Mouse (Mus musculus) liver, adult 2 months (tissue): ENCODE data around the gene Acvr1b. TPM values are rescaled to one million over a fixed set of nuclear protein-coding genes. Genes with fewer than 3 reads are reported as not detected.
A peak's percentile ranks its signal among the peaks of the same experiment; 100 is the strongest.

Experiments
- DNase-seq: peaks from one replicate; pipeline ENCODE4 v3.0.0-alpha.2; 2011; ENCODE audit warnings: low read depth, low spot score; ENCODE audit errors: extremely low read depth
- H3K27ac ChIP-seq: fragments of 200-500 bp; replicated peaks from 2 replicates; pipeline ENCODE4 v1.5.1; 2012; ENCODE audit warnings: low read depth, mild to moderate bottlenecking, control low read depth, inconsistent platforms, low read length; ENCODE audit not compliant: insufficient read depth
- H3K27me3 ChIP-seq: fragments of 200-500 bp; 2 replicates; pipeline ENCODE4 v1.6.1; 2012; ENCODE audit warnings: mild to moderate bottlenecking, moderate library complexity, low read length, inconsistent platforms; ENCODE audit not compliant: control insufficient read depth, insufficient read depth
- H3K36me3 ChIP-seq: fragments of 200-500 bp; 2 replicates; pipeline ENCODE4 v1.6.1; 2012; ENCODE audit warnings: low read length, inconsistent platforms; ENCODE audit not compliant: control insufficient read depth, insufficient read depth
- H3K4me1 ChIP-seq: fragments of 200-500 bp; 2 replicates; pipeline ENCODE4 v1.6.1; 2011; ENCODE audit warnings: low read length; ENCODE audit not compliant: control insufficient read depth, insufficient read depth
- H3K4me3 ChIP-seq: fragments of 200-500 bp; 2 replicates; pipeline ENCODE4 v1.5.1; 2011; ENCODE audit warnings: low read depth, mild to moderate bottlenecking, control low read depth, low read length, moderate library complexity; ENCODE audit not compliant: insufficient read depth
- H3K79me2 ChIP-seq: fragments of 200-500 bp; 2 replicates; pipeline ENCODE4 v1.6.1; 2012; ENCODE audit warnings: inconsistent platforms, mild to moderate bottlenecking, low read length, moderate library complexity; ENCODE audit not compliant: control insufficient read depth, insufficient read depth
- H3K9ac ChIP-seq: fragments of 200-500 bp; 2 replicates; pipeline ENCODE4 v1.6.1; 2012; ENCODE audit warnings: low read depth, mild to moderate bottlenecking, control low read depth, inconsistent platforms, low read length
- CTCF ChIP-seq: fragments of 200-500 bp; IDR thresholded peaks from 2 replicates; pipeline ENCODE4 v1.5.1; 2011; ENCODE audit warnings: low read depth, low read length, control low read depth
- POLR2A ChIP-seq: fragments of 200-500 bp; IDR thresholded peaks from 2 replicates; pipeline ENCODE4 v1.6.1; 2011; ENCODE audit warnings: low read length, control low read depth; ENCODE audit not compliant: insufficient read depth; ENCODE audit errors: extremely low read depth
- WGBS: fragments of 180-500 bp; shearing (Covaris S2); methylation state at CpG from one replicate; pipeline ENCODE4 v1.1.7; 2018; 5-methylcytosine and 5-hydroxymethylcytosine counted together
- polyA plus RNA-seq: library from polyadenylated mRNA; depleted of rRNA; stranded (reverse); fragments of >200 nt; gene quantifications from 2 replicates; pipeline ENCODE4 v1.2.3, GENCODE M21; 2012
- total RNA-seq: library from RNA; depleted of rRNA; stranded (reverse); fragments of >200 nt; gene quantifications from 2 replicates; pipeline ENCODE4 v1.2.3, GENCODE M21; 2014

Acvr1b gene
- total and polyA plus RNA-seq, 2 experiments = 5.0 to 9.6 TPM

- H3K9ac ChIP-seq = no peak overlapping the region
- WGBS = 23% methylated on average over 8 of the region's 8 CpGs
- no peak overlapping the region for H3K4me3 ChIP-seq
- peak; percentile 88 for DNase-seq
- H3K27me3 ChIP-seq = no peaks in the 10 kb centered on the region
- no peaks in the 10 kb centered on the region for H3K36me3 ChIP-seq
- no peak overlapping the region for H3K27ac ChIP-seq
- no peaks in the 10 kb centered on the region for H3K79me2 ChIP-seq
- peaks cover 6% of the 10 kb centered on the region for H3K4me1 ChIP-seq
- TF ChIP-seq POLR2A (no peak), CTCF (peak; percentile 81)
Observed at GRCm38 (mm10) chr15:101242645-101243044, 68.8 kb downstream of the Acvr1b start.

GRCm38 (mm10) chr15:101244012-101244411, 70.1 kb downstream of the Acvr1b start:
- Histone ChIP-seq H3K79me2 (no peaks in the 10 kb centered on the region), H3K4me3 (no peak overlapping the region), H3K27ac (no peak overlapping the region), H3K27me3 (no peaks in the 10 kb centered on the region), H3K4me1 (peaks cover 8% of the 10 kb centered on the region), H3K36me3 (no peaks in the 10 kb centered on the region), H3K9ac (no peak overlapping the region)
- 81% methylated on average over 3 of the region's 3 CpGs for WGBS
- TF ChIP-seq CTCF (no peak), POLR2A (no peak)
- no peak for DNase-seq

DNA sequence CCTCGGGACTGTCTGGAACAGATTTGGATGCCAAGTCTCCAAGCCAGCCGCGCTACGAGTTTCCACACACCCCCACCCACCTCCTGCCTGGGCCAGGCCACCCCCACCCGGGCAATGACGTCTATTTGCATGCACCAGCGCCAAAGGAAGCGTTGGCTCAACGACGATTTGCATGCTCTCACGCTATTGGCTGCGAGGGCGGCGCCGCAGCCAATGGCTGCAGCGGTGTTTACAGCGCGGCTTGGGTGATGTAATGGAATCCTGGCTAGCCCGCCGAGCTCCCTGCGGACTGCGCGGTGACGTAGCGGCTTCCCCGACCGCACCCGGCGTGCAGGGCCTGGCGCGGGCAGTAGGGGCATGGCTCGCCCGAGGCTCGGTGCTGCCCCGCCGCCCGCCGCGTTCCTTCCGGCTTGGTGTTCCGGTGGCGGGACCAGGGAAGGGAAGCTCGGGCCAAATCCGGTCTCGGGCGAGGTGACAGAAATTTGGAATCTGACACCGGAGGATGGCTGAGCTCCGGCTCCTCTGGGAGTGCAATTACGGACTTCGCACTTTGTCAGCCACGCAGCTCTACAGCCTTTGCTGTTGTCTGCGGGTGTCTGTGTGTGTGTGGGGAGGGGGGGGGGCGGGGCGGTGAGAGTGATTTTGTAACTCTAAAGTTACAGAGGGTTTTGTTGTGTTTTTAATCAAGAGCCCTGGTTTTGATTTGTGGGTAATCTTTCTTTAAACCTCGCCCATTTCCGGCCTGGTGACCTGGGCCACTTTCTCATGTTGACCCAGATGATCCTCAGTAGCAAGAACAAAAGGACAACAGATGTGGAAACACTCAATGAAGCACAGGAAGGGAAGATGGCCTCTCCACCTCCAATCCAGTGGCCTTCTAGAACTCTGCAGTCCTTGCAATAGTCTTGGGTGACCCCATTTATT, 72.6 kb downstream of the Acvr1b start:
- Histone ChIP-seq H3K4me1 (peaks cover 8% of the 10 kb centered on the region), H3K79me2 (no peaks in the 10 kb centered on the region), H3K4me3 (peak overlapping the region; percentile 49), H3K36me3 (no peaks in the 10 kb centered on the region), H3K27ac (peak overlapping the region; percentile 95), H3K27me3 (no peaks in the 10 kb centered on the region), H3K9ac (peak overlapping the region; percentile 75)
- WGBS = under 1% methylated on average over 56 of the region's 56 CpGs
- DNase-seq = peak; percentile 96
- TF ChIP-seq CTCF (peak; percentile 14; the same call in 1 of the 2 replicates), POLR2A (peak; percentile 54; the same call in 1 of the 2 replicates)

DNA sequence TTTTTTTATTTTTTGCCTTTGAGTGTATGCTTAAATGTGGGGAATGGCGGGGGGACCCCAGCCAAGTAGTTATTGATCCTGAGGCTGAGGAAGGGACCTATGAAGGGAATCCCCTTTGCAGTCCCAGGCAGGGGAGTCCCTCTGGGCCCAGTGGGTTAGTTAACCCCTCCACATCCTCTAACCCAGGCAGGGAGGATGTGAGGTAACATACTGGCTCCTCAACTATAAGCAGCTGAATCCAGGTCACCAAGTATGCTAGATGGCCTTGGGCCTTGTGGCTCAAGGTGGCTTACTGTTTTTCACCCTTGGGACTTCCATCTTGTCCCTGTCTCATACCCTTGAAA, 73.3 kb downstream of the Acvr1b start:
- Histone ChIP-seq H3K36me3 (no peaks in the 10 kb centered on the region), H3K27me3 (no peaks in the 10 kb centered on the region), H3K9ac (no peak overlapping the region), H3K4me3 (no peak overlapping the region), H3K79me2 (no peaks in the 10 kb centered on the region), H3K4me1 (peaks cover 8% of the 10 kb centered on the region), H3K27ac (peak overlapping the region; percentile 95)
- no peak for DNase-seq
- 54% methylated on average over 1 of the region's 1 CpGs for WGBS
- TF ChIP-seq POLR2A (no peak), CTCF (no peak)

DNA sequence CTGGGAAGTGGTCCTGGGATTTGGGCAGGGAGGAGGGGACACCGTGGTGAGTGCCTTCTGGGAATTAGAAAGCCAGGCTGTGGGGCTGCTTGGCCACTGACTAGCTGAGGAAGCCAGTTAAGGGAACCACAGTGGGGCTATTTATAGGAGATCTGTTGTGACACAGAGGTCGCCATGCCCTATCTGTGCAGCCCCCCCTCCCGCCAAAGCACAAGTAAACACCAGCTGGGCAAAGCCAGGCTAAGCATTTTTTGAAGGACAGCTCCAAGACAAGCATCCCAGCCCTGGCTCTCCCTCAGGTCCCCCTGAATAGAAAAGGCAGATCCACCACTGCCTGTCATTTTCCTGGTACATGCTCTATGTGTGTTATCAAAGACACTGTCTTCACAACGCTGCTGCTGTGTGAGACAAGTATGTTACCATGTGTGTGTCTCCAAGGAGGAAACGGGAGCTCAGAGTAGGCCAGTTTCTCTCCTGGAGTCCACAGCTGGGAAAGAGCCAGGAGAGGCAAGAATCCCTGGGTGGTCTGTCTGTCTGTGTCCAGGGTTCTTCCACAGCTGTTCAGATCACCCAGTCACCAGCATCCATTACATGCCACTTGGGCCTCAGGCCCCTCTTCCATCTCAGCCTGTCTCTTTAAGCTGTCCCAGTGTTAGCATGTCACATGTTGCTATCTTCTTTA, 74.3 kb downstream of the Acvr1b start:
- WGBS = 77% methylated on average over 5 of the region's 5 CpGs
- Histone ChIP-seq H3K4me3 (no peak overlapping the region), H3K27ac (no peak overlapping the region), H3K27me3 (no peaks in the 10 kb centered on the region), H3K79me2 (no peaks in the 10 kb centered on the region), H3K36me3 (no peaks in the 10 kb centered on the region), H3K9ac (no peak overlapping the region), H3K4me1 (peaks cover 8% of the 10 kb centered on the region)
- DNase-seq = no peak
- no peak for TF ChIP-seq POLR2A
- TF ChIP-seq CTCF = no peak
